Mouse (Mus musculus) kidney, postnatal 25 days (tissue): Measurements from ENCODE around the gene Strn.

Experiments used
- DNase-seq, 2 experiments: peaks; one replicate each; pipeline ENCODE4 v3.0.0; 2021; ENCODE audit warnings: mixed read lengths in 2 of 2

Strn gene

GRCm38 (mm10) chr17:78737096-78737495, at the start of gene Strn:
Gene Strn, minus strand, starts transcription at chr17:78737196.
- no peak for DNase-seq

GRCm38 (mm10) chr17:78778765-78779164, 41.8 kb upstream of the Strn start:
- no peak for DNase-seq

GRCm38 (mm10) chr17:78772317-78772716, 35.3 kb upstream of the Strn start:
- no peak for DNase-seq

- DNase-seq = no peak
These were observed 33.9 kb upstream of the Strn start for GRCm38 (mm10) chr17:78770932-78771331.

GRCm38 (mm10) chr17:78769341-78769740, 32.3 kb upstream of the Strn start:
- DNase-seq = no peak

DNA sequence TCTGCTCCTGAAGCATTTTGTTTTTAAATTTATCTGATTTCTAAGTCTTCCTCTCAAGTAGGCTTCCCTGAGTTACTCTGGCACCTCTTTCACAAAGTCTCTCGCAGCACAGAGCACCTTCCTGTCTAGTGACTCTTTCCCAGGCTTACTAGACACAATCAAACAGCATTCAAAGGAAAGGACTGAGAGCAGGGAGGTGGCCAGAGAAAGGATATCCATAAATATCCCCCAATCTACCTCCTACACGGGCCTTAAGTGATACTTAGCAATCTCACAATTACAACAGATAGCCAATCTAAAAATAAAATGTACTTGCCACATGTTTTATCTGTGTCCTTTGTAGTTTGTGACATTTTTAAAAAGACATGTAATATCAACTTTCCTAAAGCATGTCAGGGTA, 31.9 kb upstream of the Strn start:
- DNase-seq = no peak

DNA sequence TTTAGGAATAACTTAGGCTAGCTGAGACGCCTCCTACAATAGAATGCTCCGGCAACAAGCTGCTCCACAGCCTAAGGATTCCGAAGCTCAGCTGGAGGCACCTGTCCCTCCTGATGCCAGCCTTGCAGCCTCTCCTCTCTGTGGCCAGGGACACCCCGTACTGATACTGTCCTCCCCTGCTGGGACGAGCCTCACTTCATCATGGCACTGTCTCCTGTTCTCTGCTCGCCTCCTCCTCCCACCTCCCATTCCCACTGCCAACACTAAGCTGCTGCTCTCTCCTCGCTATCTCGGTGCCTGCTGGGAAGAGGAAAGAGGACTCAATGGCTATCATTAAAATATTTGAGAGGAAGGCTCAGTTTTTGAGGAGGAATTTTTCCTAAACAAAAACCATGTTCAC, 30.6 kb upstream of the Strn start:
- no peak for DNase-seq

DNA sequence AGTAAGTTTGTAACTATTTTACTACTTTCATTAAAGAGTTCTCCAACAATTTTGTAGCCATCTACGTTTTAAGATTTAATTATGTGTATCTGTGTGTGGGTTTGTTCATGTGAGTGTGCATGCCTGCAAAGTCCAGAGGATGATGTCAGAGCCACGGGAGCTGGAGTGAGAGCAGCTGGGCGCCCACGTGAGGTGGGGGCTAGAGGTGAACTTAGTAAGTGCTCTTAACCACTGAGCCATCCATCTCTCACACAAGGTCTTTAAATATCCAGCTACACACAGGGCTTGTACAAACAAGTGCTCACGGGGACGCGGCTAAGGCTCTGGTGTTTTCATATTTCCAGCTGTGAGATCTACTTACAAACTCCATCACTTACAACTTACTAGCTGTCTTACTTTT, 29.1 kb upstream of the Strn start:
- DNase-seq = no peak

- no peak for DNase-seq
These were observed 26.3 kb upstream of the Strn start for GRCm38 (mm10) chr17:78763272-78763671.

DNA sequence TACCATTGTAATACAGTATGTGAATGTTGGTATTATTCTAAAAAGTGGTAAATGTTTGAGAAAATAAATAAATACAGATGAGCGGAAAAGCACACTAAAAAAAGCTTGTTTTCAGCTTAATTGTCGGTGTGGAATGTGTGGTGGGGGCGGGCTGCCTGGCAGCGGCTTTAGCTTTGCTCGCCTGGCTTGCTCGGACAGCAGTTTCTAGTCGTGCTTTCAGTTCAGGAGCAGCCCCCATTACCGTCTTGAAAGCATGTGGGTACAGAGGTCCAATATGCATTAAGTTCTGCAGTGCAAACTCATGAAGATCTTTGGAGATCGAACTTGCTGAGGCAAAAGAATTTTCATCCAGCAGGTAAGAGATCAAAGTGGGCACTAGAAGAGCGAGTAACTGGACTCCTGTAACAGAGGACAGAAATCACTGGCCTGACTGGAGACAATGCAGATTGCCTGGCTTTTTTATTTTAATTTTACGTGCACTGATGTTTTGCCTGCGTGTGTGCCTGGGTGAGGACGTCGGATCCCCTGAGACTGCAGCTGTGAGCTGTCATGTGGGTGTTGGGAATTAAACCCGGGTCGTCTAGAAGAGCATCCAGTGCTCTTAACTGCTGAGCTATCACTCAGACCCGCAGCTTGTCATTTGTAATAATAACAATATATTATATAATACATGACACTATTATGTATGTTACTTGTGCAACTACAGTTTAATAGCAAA, 16.1 kb upstream of the Strn start:
- DNase-seq = no peak

DNA sequence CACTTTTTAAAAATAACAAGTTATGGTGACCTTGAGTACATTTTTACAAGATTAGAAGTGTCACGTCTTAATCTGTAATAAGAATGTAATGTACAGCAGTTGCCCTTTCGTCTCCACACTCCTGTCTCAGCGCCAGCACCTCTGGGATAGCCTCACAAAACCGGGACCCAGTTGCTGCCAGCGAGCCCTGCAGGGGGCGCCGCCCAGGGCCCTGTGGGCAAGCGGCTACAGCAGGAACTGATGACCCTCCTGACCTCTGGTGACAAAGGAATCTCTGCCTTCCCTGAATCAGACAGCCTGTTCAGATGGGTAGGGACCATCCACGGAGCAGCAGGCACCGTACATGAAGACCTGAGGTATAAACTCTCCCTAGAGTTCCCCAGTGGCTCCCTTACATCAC, 15.1 kb upstream of the Strn start:
- no peak for DNase-seq

- no peak for DNase-seq
These were observed 11.4 kb upstream of the Strn start for GRCm38 (mm10) chr17:78748440-78748839.

DNA sequence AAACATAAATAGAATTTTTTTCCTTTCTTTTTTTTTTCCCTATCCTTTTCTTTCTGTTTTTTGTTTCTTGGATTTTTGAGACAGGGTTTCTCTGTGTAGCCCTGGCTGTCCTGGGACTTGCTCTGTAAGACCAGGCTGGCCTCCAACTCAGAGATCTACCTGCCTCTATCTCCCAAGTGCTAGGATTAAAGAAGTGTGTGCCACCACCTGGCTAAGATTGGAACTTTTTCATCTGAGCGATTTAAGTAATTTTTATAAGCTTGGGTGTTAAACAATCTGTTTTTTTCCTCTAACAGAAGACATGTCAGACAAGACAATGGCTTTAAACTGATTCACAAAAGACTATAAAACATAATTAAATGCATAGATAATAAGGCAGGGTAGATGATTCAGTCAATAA, 1.4 kb upstream of the Strn start:
- no peak for DNase-seq

GRCm38 (mm10) chr17:78737771-78738170, 775 bp upstream of the Strn start:
- DNase-seq = peak in 1 of 2 experiments; percentile 45

DNA sequence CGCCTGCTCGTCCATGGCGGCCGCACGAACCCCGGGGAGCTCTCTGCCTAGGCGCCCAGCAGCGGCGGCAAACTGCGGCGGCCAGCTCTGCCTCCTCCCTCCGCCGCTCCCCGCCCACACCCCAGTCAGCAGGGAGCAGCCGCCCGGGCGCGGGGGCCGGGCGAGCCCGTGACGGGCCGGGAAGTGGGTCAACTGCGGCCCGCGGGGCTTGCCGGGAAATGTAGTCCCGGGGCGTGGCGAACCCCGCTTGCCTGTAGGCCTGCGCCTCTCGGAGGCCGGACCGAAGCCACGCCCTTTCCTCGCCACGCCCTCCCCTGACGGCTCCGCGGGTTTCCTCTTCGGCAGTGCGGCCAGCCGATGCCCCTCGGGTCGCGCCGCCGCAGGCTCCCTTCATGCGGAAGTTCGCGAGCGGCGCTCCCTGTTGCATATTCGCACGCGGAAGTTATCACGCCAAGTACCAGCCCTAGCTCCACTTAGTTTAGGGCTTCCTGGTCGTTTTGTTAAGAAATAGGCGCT, 465 bp downstream of the Strn start:
- peak; percentile 100 for DNase-seq

- peak in 1 of 2 experiments; percentile 20 for DNase-seq
These were observed 1.1 kb downstream of the Strn start for GRCm38 (mm10) chr17:78735731-78736472.

GRCm38 (mm10) chr17:78734806-78735205, 2.2 kb downstream of the Strn start:
- no peak for DNase-seq

GRCm38 (mm10) chr17:78732056-78732455, 4.9 kb downstream of the Strn start:
- no peak for DNase-seq

- no peak for DNase-seq
These were observed 10.1 kb downstream of the Strn start for GRCm38 (mm10) chr17:78726746-78727449.

DNA sequence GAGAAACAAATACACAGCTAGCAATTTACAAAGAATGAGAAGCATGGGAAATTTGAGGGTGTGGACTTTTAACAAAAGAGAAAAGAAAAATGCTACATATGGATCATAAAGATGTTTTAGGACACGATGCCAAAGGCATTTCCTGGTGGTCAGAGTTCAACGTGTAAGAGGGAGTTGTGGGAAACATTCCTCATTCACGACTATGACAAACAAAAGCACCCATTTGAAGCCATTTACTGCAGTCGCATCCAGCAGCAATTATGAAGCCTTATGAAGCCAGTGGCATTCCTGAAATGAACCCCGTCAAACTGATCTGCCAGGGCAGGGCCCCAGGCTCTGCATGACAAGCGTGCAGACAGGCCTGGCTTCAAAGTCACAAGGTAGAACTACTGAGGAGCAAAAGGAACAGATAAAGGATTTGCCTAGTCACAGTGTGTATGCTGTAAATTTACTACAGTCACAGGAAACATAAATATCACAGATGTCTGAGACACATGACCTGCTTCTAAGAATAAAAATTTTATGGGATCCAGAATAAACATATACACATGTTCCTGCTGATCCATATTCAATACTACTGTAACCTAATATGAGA, 12.4 kb downstream of the Strn start:
- DNase-seq = no peak

DNA sequence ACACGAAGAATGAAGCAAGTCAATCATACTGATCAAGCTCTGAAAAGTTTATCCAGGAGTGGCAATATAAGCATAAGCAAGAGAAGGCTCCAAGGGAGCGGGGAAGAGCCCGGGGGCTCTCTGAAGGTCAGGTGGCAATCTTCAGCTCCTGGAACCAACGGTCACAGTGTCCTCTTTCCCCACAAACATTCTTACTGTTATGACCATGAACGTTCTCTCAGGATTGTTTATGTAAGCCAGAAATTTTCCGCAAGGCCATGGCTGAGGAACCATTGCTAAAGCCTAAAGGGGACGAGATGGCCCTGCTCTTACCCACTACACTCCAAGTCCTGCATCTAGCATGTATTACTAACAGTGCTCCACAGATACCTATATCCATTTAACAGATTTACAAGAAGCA, 15.3 kb downstream of the Strn start:
- DNase-seq = no peak

DNA sequence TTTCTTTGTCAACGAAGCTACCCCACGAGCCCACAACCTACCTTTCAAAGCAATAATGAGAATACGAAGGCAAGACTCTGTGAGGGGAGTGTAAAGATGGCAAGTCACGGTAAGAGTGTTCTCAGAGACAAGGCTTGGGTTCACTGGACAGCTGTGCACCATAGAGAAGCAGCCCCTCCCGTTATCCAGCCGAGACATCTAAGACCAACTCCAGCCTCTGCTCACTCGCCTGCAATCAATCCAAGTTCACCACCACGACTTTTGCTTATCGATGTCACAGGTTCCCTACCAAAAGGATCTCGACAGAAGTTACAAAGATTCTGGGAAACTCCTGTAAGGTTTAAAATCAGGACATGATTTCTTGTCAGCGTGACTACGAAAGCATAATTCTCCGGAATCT, 17.9 kb downstream of the Strn start:
- no peak for DNase-seq

- DNase-seq = no peak
These were observed 26.7 kb downstream of the Strn start for GRCm38 (mm10) chr17:78710258-78710657.
